Mouse (Mus musculus) midbrain, embryonic 16.5 days (tissue): Measurements from ENCODE around the gene Olfr285. TPM values are rescaled to one million over a fixed set of nuclear protein-coding genes. Genes with fewer than 3 reads are reported as not detected.

ENCODE experiments used
- polyA plus RNA-seq: library from polyadenylated mRNA; unstranded; fragments of >200 nt; fragmentation: Nextera tagmentation; extraction: Ambion mirVana; gene quantifications from 2 replicates; pipeline ENCODE4 v1.2.1, GENCODE M21; 2015

Olfr285 gene
- polyA plus RNA-seq, 1 experiment from 2014 or later, result not detected

Other genes starting within 250 kb of the Olfr285 start
- gene Pfkm, start 224.8 kb downstream of the Olfr285 start, polyA plus RNA-seq, result 93.9 and 102 TPM in 2 replicates
- 20.8 and 25.3 TPM in 2 replicates for gene Senp1, start 223.6 kb downstream of the Olfr285 start, polyA plus RNA-seq
- gene Asb8, start 151.7 kb downstream of the Olfr285 start, polyA plus RNA-seq, result 60.2 and 63.5 TPM in 2 replicates
- 118 and 146 TPM in 2 replicates for gene Ccdc184, start 150.2 kb downstream of the Olfr285 start, polyA plus RNA-seq
- not detected in 2 replicates for gene Olfr288, start 121.8 kb downstream of the Olfr285 start, polyA plus RNA-seq
- not detected in 2 replicates for gene Gm44579, start 96.4 kb downstream of the Olfr285 start, polyA plus RNA-seq
- 0.16 and 0.20 TPM in 2 replicates for gene Olfr287, start 96.3 kb downstream of the Olfr285 start, polyA plus RNA-seq
- not detected in 2 replicates for gene Olfr286, start 82.9 kb downstream of the Olfr285 start, polyA plus RNA-seq
- gene H1fnt, start 60.1 kb downstream of the Olfr285 start, polyA plus RNA-seq, result not detected in 2 replicates
- 13.3 and 14.4 TPM in 2 replicates for gene Zfp641, start 21.2 kb downstream of the Olfr285 start, polyA plus RNA-seq
- not detected in 2 replicates for gene Olfr284, start 23.6 kb upstream of the Olfr285 start, polyA plus RNA-seq
- gene Olfr283, start 63.6 kb upstream of the Olfr285 start, polyA plus RNA-seq, result not detected in 2 replicates
- gene Olfr282, start 113.9 kb upstream of the Olfr285 start, polyA plus RNA-seq, result not detected in 2 replicates
- not detected in 2 replicates for gene Olfr281, start 135.2 kb upstream of the Olfr285 start, polyA plus RNA-seq
- not detected in 2 replicates for gene OR5BS1P, start 152.5 kb upstream of the Olfr285 start, polyA plus RNA-seq
- not detected in 2 replicates for gene Lalba, start 165.4 kb upstream of the Olfr285 start, polyA plus RNA-seq
- gene Olfr279, start 175.0 kb upstream of the Olfr285 start, polyA plus RNA-seq, result not detected in 2 replicates
- gene Kansl2, start 216.9 kb upstream of the Olfr285 start, polyA plus RNA-seq, result 106 and 113 TPM in 2 replicates